Mouse (Mus musculus): ENCODE measurements around the gene Inhbc. TPM values are rescaled to one million over a fixed set of nuclear protein-coding genes. Genes with fewer than 3 reads are reported as not detected.

The Inhbc gene
- total and polyA plus RNA-seq, 3 experiments = not detected

DNA sequence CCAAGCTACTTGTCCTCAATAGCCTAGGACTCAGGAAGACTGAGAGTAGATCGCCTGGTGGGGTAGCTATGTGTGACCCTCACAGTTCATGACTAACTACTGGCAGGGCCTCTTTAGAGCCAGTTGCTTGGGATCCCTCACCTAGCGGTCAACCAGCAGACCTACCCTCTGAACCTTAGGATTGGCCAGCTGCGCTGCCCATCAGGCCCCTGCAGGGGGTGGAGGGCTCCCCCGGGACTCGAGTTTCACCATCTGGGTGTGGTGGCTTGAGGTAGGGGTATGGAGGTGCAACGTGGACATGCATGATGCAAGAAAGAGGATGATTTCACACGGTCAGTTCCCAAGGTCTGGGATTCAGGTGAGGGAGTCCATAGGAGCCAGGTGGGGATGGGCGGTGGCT lies 18.5 kb downstream of the Inhbc start:
- no peak overlapping the region for H3K27ac ChIP-seq (ENCODE audit: control insufficient read depth, low read depth, low read length)
- no peaks in the 10 kb centered on the region for H3K9me3 ChIP-seq (replicated peaks; ENCODE audit: insufficient read depth, low read length)
- H3K4me3 ChIP-seq (ENCODE audit: control insufficient read depth in 1 of 2, insufficient read depth in 1 of 2, low read depth in 2 of 2, low read length in 2 of 2) = no peak overlapping the region
- peaks cover 0 to 1% of the 10 kb centered on the region in 2 experiments; a peak in 2 of 4 replicates for H3K27me3 ChIP-seq (ENCODE audit: control insufficient read depth in 1 of 2, insufficient read depth in 2 of 2, low read length in 2 of 2)
- H3K4me1 ChIP-seq (ENCODE audit: control insufficient read depth in 1 of 2, insufficient read depth in 2 of 2, low read length in 2 of 2) = peaks cover 0 to 14% of the 10 kb centered on the region in 2 experiments; a peak in 2 of 4 replicates
- no peak for DNase-seq (ENCODE audit: low read depth, low spot score)
- TF ChIP-seq SMC3 (IDR thresholded peaks at IDR 0.05; ENCODE audit: low read depth, low read length) (no peak), ZC3H11A (IDR thresholded peaks at IDR 0.05; ENCODE audit: low read depth, low read length) (no peak), SIN3A (IDR thresholded peaks at IDR 0.05; ENCODE audit: low read length) (no peak), TBP (IDR thresholded peaks at IDR 0.05; ENCODE audit: low read depth, low read length) (no peak), POLR2AphosphoS2 (IDR thresholded peaks at IDR 0.05; ENCODE audit: low read length) (no peak)
- H3K36me3 ChIP-seq (ENCODE audit: control insufficient read depth in 1 of 2, insufficient read depth in 2 of 2, low read length in 2 of 2) = no peaks in the 10 kb centered on the region
- H3K9ac ChIP-seq (ENCODE audit: control insufficient read depth, low read depth, low read length, poor library complexity, severe bottlenecking) = no peak overlapping the region
- H3K79me2 ChIP-seq (ENCODE audit: control insufficient read depth, insufficient read depth, low read length, poor library complexity) = no peaks in the 10 kb centered on the region

- peaks cover 0 to 1% of the 10 kb centered on the region in 2 experiments; a peak in 2 of 4 replicates for H3K27me3 ChIP-seq (ENCODE audit: control insufficient read depth in 1 of 2, insufficient read depth in 2 of 2, low read length in 2 of 2)
- TF ChIP-seq KAT2A (conservative IDR thresholded peaks at IDR 0.05; ENCODE audit: low read depth, low read length) (no peak), EP300 (IDR thresholded peaks at IDR 0.05; ENCODE audit: low read depth in 1 of 2, low read length in 2 of 2) (no peak), POLR2AphosphoS5 (IDR thresholded peaks at IDR 0.05; ENCODE audit: borderline replicate concordance, low read depth, low read length) (no peak), HCFC1 (IDR thresholded peaks at IDR 0.05; ENCODE audit: low read depth, low read length) (no peak), SIN3A (IDR thresholded peaks at IDR 0.05; ENCODE audit: low read length) (no peak), MEF2A (IDR thresholded peaks at IDR 0.05; ENCODE audit: extremely low read depth, insufficient replicate concordance, low read depth, low read length, poor library complexity, severe bottlenecking) (no peak), RAD21 (IDR thresholded peaks at IDR 0.05; ENCODE audit: low read depth, low read length) (no peak), NELFE (IDR thresholded peaks at IDR 0.05; ENCODE audit: low read depth, low read length) (no peak), CHD1 (IDR thresholded peaks at IDR 0.05; ENCODE audit: low read depth, low read length) (no peak)
- H3K4me1 ChIP-seq (ENCODE audit: control insufficient read depth in 1 of 2, insufficient read depth in 2 of 2, low read length in 2 of 2) = peaks cover 0 to 14% of the 10 kb centered on the region in 2 experiments; a peak in 2 of 4 replicates
- H3K36me3 ChIP-seq (ENCODE audit: control insufficient read depth in 1 of 2, insufficient read depth in 2 of 2, low read length in 2 of 2) = no peaks in the 10 kb centered on the region
- H3K27ac ChIP-seq (ENCODE audit: control insufficient read depth, low read depth, low read length) = no peak overlapping the region
- no peaks in the 10 kb centered on the region for H3K79me2 ChIP-seq (ENCODE audit: control insufficient read depth, insufficient read depth, low read length, poor library complexity)
- no peaks in the 10 kb centered on the region for H3K9me3 ChIP-seq (replicated peaks; ENCODE audit: insufficient read depth, low read length)
- no peak overlapping the region for H3K4me3 ChIP-seq (ENCODE audit: control insufficient read depth in 1 of 2, insufficient read depth in 1 of 2, low read depth in 2 of 2, low read length in 2 of 2)
- H3K9ac ChIP-seq (ENCODE audit: control insufficient read depth, low read depth, low read length, poor library complexity, severe bottlenecking) = no peak overlapping the region
- DNase-seq (ENCODE audit: low read depth, low spot score) = no peak
Measured at GRCm38 (mm10) chr10:127351285-127351595, 19.0 kb downstream of the Inhbc start.

DNA sequence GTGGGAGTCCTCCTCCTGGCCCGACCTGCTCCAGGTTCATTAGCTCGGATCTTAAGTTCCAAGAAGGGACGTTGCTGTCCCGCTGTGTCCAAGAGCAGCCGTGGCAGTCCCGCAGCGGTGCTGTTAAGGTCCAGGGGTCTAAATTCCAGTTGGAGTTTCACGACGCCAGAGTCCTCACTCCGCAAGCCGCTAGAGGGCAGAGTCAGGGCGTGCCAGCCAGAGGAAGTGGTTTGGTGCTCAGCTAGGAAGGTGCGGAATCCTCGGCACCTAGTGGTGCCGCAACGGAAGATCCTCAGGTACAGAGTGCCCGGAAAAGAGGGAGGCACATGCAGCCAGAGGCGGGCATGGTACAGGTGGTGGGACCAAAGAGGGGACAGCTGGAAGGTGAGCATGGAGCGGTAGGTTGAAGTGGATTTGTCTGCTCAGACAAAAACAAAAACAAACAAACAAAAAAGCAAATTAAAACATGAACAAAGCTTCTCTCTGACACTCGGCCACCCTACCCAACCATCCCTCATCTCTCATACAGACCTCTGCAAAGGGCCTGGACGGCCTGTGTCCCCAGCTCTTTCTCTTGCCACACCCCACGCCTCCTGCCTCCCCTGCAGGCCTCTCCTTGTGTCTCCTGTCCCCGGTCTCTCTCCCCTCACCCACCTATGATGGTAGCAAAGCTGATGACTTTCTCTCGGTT lies 19.5 kb downstream of the Inhbc start:
- H3K9ac ChIP-seq (ENCODE audit: control insufficient read depth, low read depth, low read length, poor library complexity, severe bottlenecking) = peak overlapping the region; percentile 55
- H3K27me3 ChIP-seq (ENCODE audit: control insufficient read depth in 1 of 2, insufficient read depth in 2 of 2, low read length in 2 of 2) = peaks cover 0 to 1% of the 10 kb centered on the region in 2 experiments; a peak in 2 of 4 replicates
- peak; percentile 87 for DNase-seq (ENCODE audit: low read depth, low spot score)
- H3K79me2 ChIP-seq (ENCODE audit: control insufficient read depth, insufficient read depth, low read length, poor library complexity) = no peaks in the 10 kb centered on the region
- H3K9me3 ChIP-seq (replicated peaks; ENCODE audit: insufficient read depth, low read length) = no peaks in the 10 kb centered on the region
- H3K27ac ChIP-seq (ENCODE audit: control insufficient read depth, low read depth, low read length) = no peak overlapping the region
- peak overlapping the region; percentile 46 to 67 for H3K4me3 ChIP-seq (ENCODE audit: control insufficient read depth in 1 of 2, insufficient read depth in 1 of 2, low read depth in 2 of 2, low read length in 2 of 2)
- H3K4me1 ChIP-seq (ENCODE audit: control insufficient read depth in 1 of 2, insufficient read depth in 2 of 2, low read length in 2 of 2) = peaks cover 0 to 14% of the 10 kb centered on the region in 2 experiments; a peak in 2 of 4 replicates
- no peaks in the 10 kb centered on the region for H3K36me3 ChIP-seq (ENCODE audit: control insufficient read depth in 1 of 2, insufficient read depth in 2 of 2, low read length in 2 of 2)
- TF ChIP-seq USF1 (IDR thresholded peaks at IDR 0.05; ENCODE audit: low read depth, low read length) (no peak), ETS1 (IDR thresholded peaks at IDR 0.05; ENCODE audit: low read depth, low read length) (no peak), KAT2A (conservative IDR thresholded peaks at IDR 0.05; ENCODE audit: low read depth, low read length) (no peak), POLR2AphosphoS2 (IDR thresholded peaks at IDR 0.05; ENCODE audit: low read length) (no peak), CHD2 (IDR thresholded peaks at IDR 0.05; ENCODE audit: low read length) (no peak), JUND (IDR thresholded peaks at IDR 0.05; ENCODE audit: low read depth, low read length) (no peak), ZKSCAN1 (IDR thresholded peaks at IDR 0.05; ENCODE audit: low read depth, low read length) (no peak), SMC3 (IDR thresholded peaks at IDR 0.05; ENCODE audit: low read depth, low read length) (peak; percentile 63), MYB (IDR thresholded peaks at IDR 0.05; ENCODE audit: low read depth, low read length) (no peak), NRF1 (IDR thresholded peaks at IDR 0.05; ENCODE audit: insufficient read depth, low read depth, low read length, poor library complexity, severe bottlenecking) (no peak), E2F4 (IDR thresholded peaks at IDR 0.05; ENCODE audit: borderline replicate concordance, low read depth, low read length) (no peak), POLR2AphosphoS5 (IDR thresholded peaks at IDR 0.05; ENCODE audit: borderline replicate concordance, low read depth, low read length) (no peak), TAL1 (IDR thresholded peaks at IDR 0.05; ENCODE audit: low read length) (no peak), UBTF (IDR thresholded peaks at IDR 0.05; ENCODE audit: borderline replicate concordance, insufficient read depth, low read depth, low read length) (no peak), CHD1 (IDR thresholded peaks at IDR 0.05; ENCODE audit: low read depth, low read length) (no peak), TCF12 (IDR thresholded peaks at IDR 0.05; ENCODE audit: low read depth, low read length) (peak; percentile 22; the same call in 1 of the 2 replicates)
